Mouse (Mus musculus) midbrain, embryonic 11.5 days (tissue): ENCODE measurements around the gene Sypl. TPM values are rescaled to one million over a fixed set of nuclear protein-coding genes. Genes with fewer than 3 reads are reported as not detected.

Source experiments
- ATAC-seq: fragments of 200-750 bp; cut with Nextera tagmentation; 2 replicates; pipeline ENCODE4 v1.8.0; 2017; ENCODE audit warnings: moderate TSS enrichment, moderate library complexity; ENCODE audit not compliant: low FRiP score
- DNase-seq: peaks from one replicate; pipeline ENCODE4 v3.0.0; 2015; ENCODE audit warnings: low spot score; ENCODE audit errors: missing footprints
- H3K27ac ChIP-seq: fragments of 300-500 bp; sonication (generic); 2 replicates; pipeline ENCODE4 v1.5.1; 2014; ENCODE audit warnings: low read depth, low read length
- H3K27me3 ChIP-seq: fragments of 300-500 bp; sonication (generic); 2 replicates; pipeline ENCODE4 v1.6.1; 2014; ENCODE audit warnings: mild to moderate bottlenecking, low read length, moderate library complexity, mixed read lengths; ENCODE audit not compliant: control insufficient read depth, insufficient read depth
- H3K36me3 ChIP-seq: fragments of 300-500 bp; sonication (generic); 2 replicates; pipeline ENCODE4 v1.6.1; 2014; ENCODE audit warnings: mild to moderate bottlenecking, low read length, moderate library complexity, mixed read lengths; ENCODE audit not compliant: control insufficient read depth, insufficient read depth
- H3K4me1 ChIP-seq: fragments of 300-500 bp; sonication (generic); 2 replicates; pipeline ENCODE4 v1.6.1; 2014; ENCODE audit warnings: low read length; ENCODE audit not compliant: control insufficient read depth, insufficient read depth
- H3K4me2 ChIP-seq: fragments of 300-500 bp; sonication (generic); 2 replicates; pipeline ENCODE4 v1.6.1; 2014; ENCODE audit warnings: mild to moderate bottlenecking, moderate library complexity
- H3K4me3 ChIP-seq: fragments of 300-500 bp; sonication (generic); 2 replicates; pipeline ENCODE4 v1.5.1; 2014; ENCODE audit warnings: low read depth, low read length
- H3K9ac ChIP-seq: fragments of 300-500 bp; sonication (generic); 2 replicates; pipeline ENCODE4 v1.6.1; 2014; ENCODE audit warnings: low read length
- H3K9me3 ChIP-seq: fragments of 300-500 bp; sonication (generic); 2 replicates; pipeline ENCODE4 v1.6.1; 2016; ENCODE audit warnings: low read length; ENCODE audit not compliant: control insufficient read depth
- WGBS: fragments of 180-500 bp; shearing (Covaris S2); extraction: QIAGEN DNeasy Blood & Tissue Kit; methylation state at CpG from one replicate; pipeline ENCODE4 v1.1.7; 2014; 5-methylcytosine and 5-hydroxymethylcytosine counted together
- polyA plus RNA-seq: library from polyadenylated mRNA; unstranded; fragments of >200 nt; fragmentation: Nextera tagmentation; extraction: Ambion mirVana; gene quantifications from 2 replicates; pipeline ENCODE4 v1.2.1, GENCODE M21; 2014

Sypl gene
- polyA plus RNA-seq, 1 experiment from 2014 or later, result 45.3 TPM

GRCm38 (mm10) chr12:32954216-32955021 lies 728 bp downstream of the Sypl start:
- Histone ChIP-seq H3K27ac (peak overlapping the region; percentile 49), H3K4me1 (peaks cover 3% of the 10 kb centered on the region; the same call in 1 of the 2 replicates)
- peak; percentile 99 for DNase-seq

DNA sequence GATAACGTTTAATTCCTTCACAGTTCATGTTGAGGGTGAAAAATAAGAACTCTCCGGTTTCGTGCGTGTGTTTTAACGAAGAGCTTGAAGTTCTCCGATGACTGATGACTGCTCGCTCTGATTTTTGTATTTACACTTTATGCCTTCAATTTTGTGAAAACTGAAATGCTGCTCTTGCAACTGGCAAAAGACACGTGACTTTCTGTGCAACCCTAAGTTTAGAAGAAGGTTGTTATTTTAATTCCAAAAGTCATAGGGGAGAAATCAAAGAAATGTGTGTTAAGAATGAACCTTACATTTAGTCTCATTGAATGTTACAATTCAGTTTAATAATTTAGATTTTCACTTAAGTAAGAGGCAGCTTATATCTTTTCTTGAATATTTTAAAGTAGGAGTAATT lies 1.3 kb downstream of the Sypl start:
- peak overlapping the region; percentile 71 for H3K4me2 ChIP-seq
- 6% methylated on average over 8 of the region's 8 CpGs for WGBS
- DNase-seq (no peak), ATAC-seq (no peak)
- H3K36me3 ChIP-seq, result no peaks in the 10 kb centered on the region
- no peaks in the 10 kb centered on the region for H3K27me3 ChIP-seq
- H3K9me3 ChIP-seq, result no peaks in the 10 kb centered on the region
- H3K27ac ChIP-seq, result no peak overlapping the region
- peak overlapping the region; percentile 43 for H3K4me3 ChIP-seq
- H3K4me1 ChIP-seq, result peaks cover 3% of the 10 kb centered on the region; the same call in 1 of the 2 replicates
- H3K9ac ChIP-seq, result peak overlapping the region; percentile 56; the same call in 1 of the 2 replicates

More at GRCm38 (mm10) chr12:32954216-32955021, 728 bp downstream of the Sypl start:
- under 1% methylated on average over 68 of the region's 71 CpGs for WGBS
- ATAC-seq, result peak; percentile 41; the same call in 1 of the 2 replicates
- no peaks in the 10 kb centered on the region for H3K9me3 ChIP-seq
- H3K9ac ChIP-seq, result peak overlapping the region; percentile 56
- H3K4me2 ChIP-seq, result peak overlapping the region; percentile 71
- H3K27me3 ChIP-seq, result no peaks in the 10 kb centered on the region
- H3K4me3 ChIP-seq, result peak overlapping the region; percentile 43
- H3K36me3 ChIP-seq, result no peaks in the 10 kb centered on the region

DNA sequence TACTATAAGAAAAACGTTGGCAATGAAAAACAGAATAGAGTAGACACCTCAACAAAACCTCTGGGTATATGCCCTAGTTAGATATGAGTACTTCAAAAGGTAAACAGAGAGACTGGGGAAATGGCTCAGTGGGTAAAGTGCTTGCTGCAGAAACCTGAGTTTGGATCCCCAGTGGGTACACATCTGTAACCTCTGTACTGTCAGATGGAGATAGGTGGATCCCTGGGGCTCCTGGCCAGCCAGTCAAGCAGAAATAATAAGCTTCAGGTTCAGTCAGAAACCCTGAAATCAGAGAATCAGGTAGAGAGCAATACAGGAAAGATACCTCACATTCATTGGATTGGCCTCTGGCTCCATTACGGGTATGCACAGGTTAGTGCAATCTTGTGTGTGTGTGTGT lies 3.5 kb downstream of the Sypl start:
- H3K4me2 ChIP-seq, result no peak overlapping the region
- H3K27me3 ChIP-seq, result no peaks in the 10 kb centered on the region
- no peak for DNase-seq
- H3K27ac ChIP-seq, result no peak overlapping the region
- 75% methylated on average over 2 of the region's 2 CpGs for WGBS
- no peak overlapping the region for H3K4me3 ChIP-seq
- H3K4me1 ChIP-seq, result peaks cover 3% of the 10 kb centered on the region; the same call in 1 of the 2 replicates
- no peak overlapping the region for H3K9ac ChIP-seq
- no peaks in the 10 kb centered on the region for H3K36me3 ChIP-seq
- no peak for ATAC-seq
- H3K9me3 ChIP-seq, result no peaks in the 10 kb centered on the region

DNA sequence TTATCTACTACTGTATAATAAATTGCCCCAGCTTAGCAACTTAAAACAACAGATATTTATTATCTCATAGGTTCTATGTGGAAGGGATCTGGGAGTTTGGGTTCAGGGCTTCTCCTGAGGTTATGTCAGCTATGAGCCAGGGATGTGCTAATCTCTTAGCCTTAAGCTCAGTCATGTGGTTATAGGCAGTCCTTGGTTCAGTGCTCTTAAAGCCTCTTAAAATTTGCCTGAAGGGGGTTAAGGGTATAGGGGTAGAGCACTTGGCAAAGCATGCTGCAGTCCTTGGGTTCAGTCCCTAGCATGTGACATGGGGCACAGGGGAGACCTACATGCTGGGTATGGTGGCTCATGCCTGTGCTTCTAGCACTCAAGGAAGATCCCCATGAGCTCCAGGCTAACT lies 8.4 kb downstream of the Sypl start:
- Histone ChIP-seq H3K27me3 (no peaks in the 10 kb centered on the region), H3K4me3 (no peak overlapping the region), H3K27ac (no peak overlapping the region), H3K36me3 (no peaks in the 10 kb centered on the region), H3K9me3 (no peaks in the 10 kb centered on the region), H3K9ac (no peak overlapping the region), H3K4me2 (no peak overlapping the region), H3K4me1 (no peaks in the 10 kb centered on the region; the same call in 1 of the 2 replicates)
- DNase-seq, result no peak
- no peak for ATAC-seq

DNA sequence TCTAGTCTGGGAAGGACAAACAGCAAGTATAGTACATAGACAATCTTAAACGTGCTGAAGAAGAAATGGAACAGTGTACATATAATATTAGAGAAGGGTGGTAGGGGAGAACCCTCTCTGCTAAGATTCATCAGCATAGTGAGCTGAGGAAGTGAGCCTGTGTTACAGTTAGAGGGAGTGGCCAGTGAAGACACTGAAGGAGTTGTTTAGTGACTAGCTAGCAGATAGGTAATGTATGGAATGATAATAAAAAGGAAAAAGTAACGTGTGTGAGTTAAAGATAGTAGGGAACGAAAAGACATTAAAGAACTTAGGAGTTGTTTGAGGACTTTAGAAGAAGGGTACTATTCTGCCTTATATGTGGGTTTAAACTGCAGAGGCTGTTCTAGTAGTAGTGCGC lies 10.2 kb downstream of the Sypl start:
- no peak for ATAC-seq
- Histone ChIP-seq H3K27ac (no peak overlapping the region), H3K4me1 (no peaks in the 10 kb centered on the region; the same call in 1 of the 2 replicates), H3K4me3 (no peak overlapping the region), H3K27me3 (no peaks in the 10 kb centered on the region), H3K9me3 (no peaks in the 10 kb centered on the region), H3K9ac (no peak overlapping the region), H3K36me3 (no peaks in the 10 kb centered on the region), H3K4me2 (no peak overlapping the region)
- WGBS, result 93% methylated on average over 4 of the region's 4 CpGs
- DNase-seq, result no peak

DNA sequence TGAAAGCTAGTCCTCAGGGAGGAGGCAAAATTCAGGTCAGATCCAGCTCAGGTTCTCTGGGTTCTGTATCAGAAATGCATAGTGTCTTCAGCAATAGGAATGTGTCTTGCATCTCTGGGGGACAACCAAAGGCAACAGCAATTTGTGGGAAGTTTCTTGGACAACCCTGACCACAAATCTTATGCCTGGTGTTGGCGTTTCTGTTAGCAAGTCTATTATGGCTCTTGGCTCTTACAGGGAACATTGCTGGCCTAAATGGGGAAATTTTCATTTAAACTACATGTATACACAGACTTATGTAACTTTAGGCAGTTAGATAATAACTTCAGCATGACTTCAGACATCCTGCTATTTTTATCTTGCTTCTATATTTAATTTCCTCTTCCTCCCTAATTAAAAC lies 18.6 kb downstream of the Sypl start:
- 94% methylated on average over 1 of the region's 1 CpGs for WGBS
- ATAC-seq (no peak), DNase-seq (no peak)
- Histone ChIP-seq H3K4me3 (no peak overlapping the region), H3K36me3 (no peaks in the 10 kb centered on the region), H3K9me3 (no peaks in the 10 kb centered on the region), H3K27ac (no peak overlapping the region), H3K27me3 (no peaks in the 10 kb centered on the region), H3K9ac (no peak overlapping the region), H3K4me1 (no peaks in the 10 kb centered on the region), H3K4me2 (no peak overlapping the region)

- no peaks in the 10 kb centered on the region for H3K4me1 ChIP-seq
- H3K27me3 ChIP-seq, result no peaks in the 10 kb centered on the region
- no peak overlapping the region for H3K4me2 ChIP-seq
- ATAC-seq (no peak), DNase-seq (no peak)
- no peaks in the 10 kb centered on the region for H3K9me3 ChIP-seq
- no peak overlapping the region for H3K4me3 ChIP-seq
- no peaks in the 10 kb centered on the region for H3K36me3 ChIP-seq
- H3K9ac ChIP-seq, result no peak overlapping the region
- no peak overlapping the region for H3K27ac ChIP-seq
These were observed 21.2 kb downstream of the Sypl start for GRCm38 (mm10) chr12:32974893-32975292.

DNA sequence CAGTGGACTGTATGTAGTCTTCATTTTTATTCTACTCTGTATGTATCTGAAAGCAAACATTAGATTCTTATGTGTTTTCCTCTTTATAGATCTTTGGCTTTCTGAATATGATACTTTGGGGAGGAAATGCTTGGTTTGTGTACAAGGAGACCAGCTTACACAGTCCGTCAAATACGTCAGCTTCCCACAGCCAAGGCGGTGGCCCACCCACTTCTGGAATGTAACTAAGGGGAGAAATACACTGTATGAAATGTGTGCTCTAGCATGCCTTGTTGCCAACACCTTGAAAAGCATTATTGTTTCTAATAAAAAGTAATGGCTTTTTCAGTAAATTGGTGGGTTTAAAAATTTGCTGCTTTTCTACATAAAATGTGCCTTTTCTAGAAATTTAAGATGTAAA lies 21.8 kb downstream of the Sypl start:
- ATAC-seq, result no peak

DNA sequence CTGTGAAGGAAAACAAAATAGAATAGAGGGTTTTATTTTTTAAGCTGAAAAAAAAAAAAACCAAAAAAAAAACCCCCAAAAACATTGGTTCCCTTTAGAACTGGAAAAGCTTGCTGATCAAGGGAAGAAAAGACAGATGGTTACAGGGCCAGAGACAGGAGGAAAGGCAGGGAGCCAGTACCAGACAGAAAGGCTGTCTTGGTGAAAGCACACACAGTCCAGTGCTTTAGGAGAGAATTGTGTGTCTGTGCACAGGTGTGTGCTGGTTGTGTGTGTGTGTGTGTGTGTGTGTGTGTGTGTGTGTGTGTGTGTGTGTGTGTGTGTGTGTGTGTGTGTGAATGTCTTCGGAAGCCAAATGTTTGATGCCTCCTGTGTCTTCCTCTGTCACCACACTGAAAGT lies 28.9 kb downstream of the Sypl start:
- Histone ChIP-seq H3K27me3 (no peaks in the 10 kb centered on the region), H3K4me1 (no peaks in the 10 kb centered on the region), H3K4me2 (no peak overlapping the region), H3K36me3 (no peaks in the 10 kb centered on the region), H3K27ac (no peak overlapping the region), H3K4me3 (no peak overlapping the region), H3K9ac (no peak overlapping the region), H3K9me3 (no peaks in the 10 kb centered on the region)
- DNase-seq (no peak), ATAC-seq (no peak)
- 93% methylated on average over 1 of the region's 1 CpGs for WGBS

More for the DNA sequence above, 21.8 kb downstream of the Sypl start:
- Histone ChIP-seq H3K27me3 (no peaks in the 10 kb centered on the region), H3K27ac (no peak overlapping the region), H3K4me2 (no peak overlapping the region), H3K9me3 (no peaks in the 10 kb centered on the region), H3K36me3 (no peaks in the 10 kb centered on the region), H3K9ac (no peak overlapping the region), H3K4me1 (no peaks in the 10 kb centered on the region), H3K4me3 (no peak overlapping the region)
- WGBS, result 92% methylated on average over 3 of the region's 3 CpGs
- no peak for DNase-seq
